Mouse (Mus musculus) cortical plate, adult 2 months (tissue): ENCODE measurements at regions not wholly inside any gene's neighbourhood (a gene's known extent, or its start where the extent isn't known, plus 50 kb on each side); places are given as distances from the start of the nearest gene placed in this dataset.

ENCODE experiments used
- CTCF ChIP-seq: fragments of 200-500 bp; IDR thresholded peaks from 2 replicates; pipeline ENCODE4 v1.5.1; 2011; ENCODE audit warnings: mild to moderate bottlenecking, control low read depth, low read length; ENCODE audit not compliant: insufficient read depth; ENCODE audit errors: extremely low read depth
- POLR2A ChIP-seq: fragments of 200-500 bp; IDR thresholded peaks from 2 replicates; pipeline ENCODE4 v1.6.1; 2011; ENCODE audit warnings: mild to moderate bottlenecking, low read length, control low read depth; ENCODE audit not compliant: insufficient read depth; ENCODE audit errors: extremely low read depth

GRCm38 (mm10) chr8:11977121-11977520 is 136.8 kb downstream of the Tex29 start:
- no peak for TF ChIP-seq CTCF
- TF ChIP-seq POLR2A: no peak
